Mouse (Mus musculus): ENCODE data around the gene Greb1.

DNA sequence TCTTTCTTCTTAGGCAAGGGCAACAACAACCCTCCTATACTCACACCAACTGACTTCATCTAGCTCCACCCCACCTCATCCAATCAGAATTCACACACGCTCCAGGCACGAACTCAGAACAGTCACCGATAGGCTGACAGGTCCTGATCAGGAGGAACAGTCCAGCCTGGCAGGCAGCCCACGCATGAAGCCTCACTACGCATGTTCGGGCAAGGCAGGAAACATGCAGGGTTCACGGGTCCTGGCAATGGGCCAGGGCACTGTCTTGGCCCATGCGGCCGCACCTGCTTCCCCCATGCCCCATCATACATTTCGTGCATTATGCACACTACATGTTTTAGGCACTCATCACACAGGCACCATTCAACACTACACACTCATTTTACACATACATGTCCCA is 139.2 kb downstream of the Greb1 start:
- TF ChIP-seq CTCF (IDR thresholded peaks at IDR 0.05 in 2 of 3, conservative IDR thresholded peaks at IDR 0.05 in 1 of 3; ENCODE audit: control insufficient read depth in 1 of 3, insufficient read depth in 1 of 3, low read depth in 2 of 3, low read length in 3 of 3, poor library complexity in 1 of 3, severe bottlenecking in 1 of 3) (no peak), POLR2A (IDR thresholded peaks at IDR 0.05; ENCODE audit: control insufficient read depth in 1 of 2, insufficient read depth in 1 of 2, low read depth in 1 of 2, low read length in 2 of 2, poor library complexity in 1 of 2) (no peak), RCOR1 (IDR thresholded peaks at IDR 0.05; ENCODE audit: low read depth, low read length) (no peak), GABPA (IDR thresholded peaks at IDR 0.05; ENCODE audit: low read depth, low read length) (no peak)
